Mouse (Mus musculus) neural tube, embryonic 10.5 days (tissue): ENCODE measurements around the gene Eif1b.

ENCODE experiments used
- DNase-seq: peaks from one replicate; pipeline ENCODE4 v3.0.0-alpha.2; 2017; ENCODE audit warnings: low spot score; ENCODE audit errors: extremely low spot score

Gene Eif1b

GRCm38 (mm10) chr9:120492010-120492399 lies at the start of gene Eif1b:
Gene Eif1b (plus strand): TSS chr9:120492232.
- no peak for DNase-seq

GRCm38 (mm10) chr9:120444642-120445041 lies 47.4 kb upstream of the Eif1b start:
- DNase-seq, result no peak

GRCm38 (mm10) chr9:120449696-120450329 lies 42.2 kb upstream of the Eif1b start:
- DNase-seq, result no peak

GRCm38 (mm10) chr9:120455768-120456655 lies 36.0 kb upstream of the Eif1b start:
- DNase-seq, result peak; percentile 33

- no peak for DNase-seq
These were observed 21.6 kb upstream of the Eif1b start for GRCm38 (mm10) chr9:120470431-120470830.

- DNase-seq, result no peak
These were observed 10.4 kb upstream of the Eif1b start for GRCm38 (mm10) chr9:120481644-120482043.

- DNase-seq, result no peak
These were observed 9.7 kb upstream of the Eif1b start for GRCm38 (mm10) chr9:120482382-120482781.

- DNase-seq, result no peak
These were observed 8.9 kb upstream of the Eif1b start for GRCm38 (mm10) chr9:120483101-120483500.

- no peak for DNase-seq
These were observed 5.0 kb upstream of the Eif1b start for GRCm38 (mm10) chr9:120487076-120487475.

- DNase-seq, result no peak
These were observed 523 bp upstream of the Eif1b start for GRCm38 (mm10) chr9:120491509-120491908.

GRCm38 (mm10) chr9:120492400-120493351 lies 644 bp downstream of the Eif1b start:
- DNase-seq, result peak; percentile 83

- no peak for DNase-seq
These were observed 1.7 kb downstream of the Eif1b start for GRCm38 (mm10) chr9:120493781-120494180.

- peak; percentile 71 for DNase-seq
These were observed 4.7 kb downstream of the Eif1b start for GRCm38 (mm10) chr9:120496691-120497090.

GRCm38 (mm10) chr9:120497983-120498382 lies 6.0 kb downstream of the Eif1b start:
- no peak for DNase-seq

GRCm38 (mm10) chr9:120501191-120501902 lies 9.3 kb downstream of the Eif1b start:
- peak; percentile 32 for DNase-seq

- peak; percentile 89 for DNase-seq
These were observed 10.0 kb downstream of the Eif1b start for GRCm38 (mm10) chr9:120502013-120502412.

- no peak for DNase-seq
These were observed 12.4 kb downstream of the Eif1b start for GRCm38 (mm10) chr9:120504423-120504822.

- DNase-seq, result peak; percentile 24
These were observed 19.7 kb downstream of the Eif1b start for GRCm38 (mm10) chr9:120511781-120512180.

- no peak for DNase-seq
These were observed 24.7 kb downstream of the Eif1b start for GRCm38 (mm10) chr9:120516720-120517119.

GRCm38 (mm10) chr9:120518946-120519345 lies 26.9 kb downstream of the Eif1b start:
- no peak for DNase-seq
